Mouse (Mus musculus): Measurements from ENCODE around the gene Trpm6. TPM values are rescaled to one million over a fixed set of nuclear protein-coding genes. Genes with fewer than 3 reads are reported as not detected.

The Trpm6 gene
- total and polyA plus RNA-seq, 2 experiments from 2014 or later, result 0.26 to 0.31 TPM

DNA sequence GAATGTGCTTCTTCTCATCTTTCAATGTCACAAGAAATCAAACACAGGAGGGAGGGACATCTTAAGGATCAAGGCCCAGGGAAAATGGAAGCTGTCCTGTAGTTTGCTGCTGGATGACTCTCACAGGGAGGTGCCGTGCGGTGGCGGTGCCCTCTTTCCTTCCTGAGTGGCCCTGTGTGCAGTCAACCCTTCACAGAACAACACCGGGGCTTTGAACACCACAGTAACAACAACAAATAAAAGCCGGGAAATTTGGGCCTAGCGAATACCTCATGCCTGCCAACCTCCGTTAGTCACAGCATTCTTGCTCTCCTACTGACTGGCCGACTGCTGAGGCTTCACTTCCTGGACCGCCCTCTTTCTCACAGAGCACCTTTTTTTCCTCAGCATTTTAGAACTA, 9.1 kb downstream of the Trpm6 start:
- Histone ChIP-seq H3K9ac (replicated peaks; ENCODE audit: low read length) (no peak overlapping the region), H3K4me3 (ENCODE audit: low read length) (no peak overlapping the region), H3K4me2 (ENCODE audit: low read depth, low read length) (no peak overlapping the region), H3K27ac (no peak overlapping the region), H3K27me3 (ENCODE audit: insufficient read depth, low read length) (no peaks in the 10 kb centered on the region), H3K36me3 (ENCODE audit: insufficient read depth, low read length) (no peaks in the 10 kb centered on the region), H3K9me3 (ENCODE audit: low read length) (no peaks in the 10 kb centered on the region), H3K4me1 (ENCODE audit: insufficient read depth, low read length) (no peaks in the 10 kb centered on the region)
- TF ChIP-seq CTCF (IDR thresholded peaks at IDR 0.05; ENCODE audit: low read depth), result no peak
- DNase-seq (ENCODE audit: low spot score), result no peak
- WGBS, result 28% methylated on average over 9 of the region's 9 CpGs
- no peak; the same call in 1 of the 2 replicates for ATAC-seq

DNA sequence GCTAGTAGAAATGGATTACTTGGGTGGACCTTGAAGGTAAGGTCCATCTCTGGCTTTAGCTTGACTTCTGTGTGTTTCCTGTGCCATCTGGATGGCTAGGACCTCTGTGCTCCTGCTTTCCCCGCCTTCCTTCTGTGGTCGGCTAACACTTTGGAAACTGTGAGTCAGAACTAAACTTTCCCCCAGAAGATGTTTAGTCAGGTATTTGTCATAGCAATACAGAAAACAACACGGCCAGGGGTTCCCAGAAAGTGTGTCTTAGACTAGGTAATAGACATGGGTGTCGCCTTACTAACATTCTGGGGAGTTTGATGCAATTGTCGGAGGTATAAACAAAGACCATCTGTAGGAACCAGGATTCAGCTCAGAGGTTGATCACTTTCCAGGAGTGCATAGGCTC, 16.6 kb downstream of the Trpm6 start:
- no peaks in the 10 kb centered on the region for H3K27me3 ChIP-seq (ENCODE audit: insufficient read depth, low read length)
- no peaks in the 10 kb centered on the region for H3K36me3 ChIP-seq (ENCODE audit: insufficient read depth, low read length)
- no peak overlapping the region for H3K4me3 ChIP-seq (ENCODE audit: low read length)
- 88% methylated on average over 5 of the region's 5 CpGs for WGBS
- no peak overlapping the region for H3K27ac ChIP-seq
- H3K4me1 ChIP-seq (ENCODE audit: insufficient read depth, low read length), result no peaks in the 10 kb centered on the region
- ATAC-seq (no peak), DNase-seq (ENCODE audit: low spot score) (no peak)
- H3K9ac ChIP-seq (replicated peaks; ENCODE audit: low read length), result no peak overlapping the region
- TF ChIP-seq CTCF (IDR thresholded peaks at IDR 0.05; ENCODE audit: low read depth), result no peak
- no peaks in the 10 kb centered on the region for H3K9me3 ChIP-seq (ENCODE audit: low read length)
- no peak overlapping the region for H3K4me2 ChIP-seq (ENCODE audit: low read depth, low read length)

- DNase-seq (ENCODE audit: low spot score), result no peak
- H3K4me1 ChIP-seq (ENCODE audit: insufficient read depth, low read length), result no peaks in the 10 kb centered on the region
- no peak overlapping the region for H3K9ac ChIP-seq (replicated peaks; ENCODE audit: low read length)
- H3K4me3 ChIP-seq (ENCODE audit: low read length), result no peak overlapping the region
- H3K27ac ChIP-seq, result no peak overlapping the region
- ATAC-seq, result no peak
- no peak overlapping the region for H3K4me2 ChIP-seq (ENCODE audit: low read depth, low read length)
- no peaks in the 10 kb centered on the region for H3K27me3 ChIP-seq (ENCODE audit: insufficient read depth, low read length)
- WGBS, result 71% methylated on average over 1 of the region's 1 CpGs
- no peak for TF ChIP-seq CTCF (IDR thresholded peaks at IDR 0.05; ENCODE audit: low read depth)
- H3K9me3 ChIP-seq (ENCODE audit: low read length), result no peaks in the 10 kb centered on the region
- H3K36me3 ChIP-seq (ENCODE audit: insufficient read depth, low read length), result no peaks in the 10 kb centered on the region
These were observed 21.3 kb downstream of the Trpm6 start for GRCm38 (mm10) chr19:18771048-18771447.

GRCm38 (mm10) chr19:18771561-18771960, 21.8 kb downstream of the Trpm6 start:
- Histone ChIP-seq H3K9me3 (ENCODE audit: low read length) (no peaks in the 10 kb centered on the region), H3K4me1 (ENCODE audit: insufficient read depth, low read length) (no peaks in the 10 kb centered on the region), H3K4me3 (ENCODE audit: low read length) (no peak overlapping the region), H3K27ac (no peak overlapping the region), H3K36me3 (ENCODE audit: insufficient read depth, low read length) (no peaks in the 10 kb centered on the region), H3K27me3 (ENCODE audit: insufficient read depth, low read length) (no peaks in the 10 kb centered on the region), H3K4me2 (ENCODE audit: low read depth, low read length) (no peak overlapping the region), H3K9ac (replicated peaks; ENCODE audit: low read length) (no peak overlapping the region)
- 89% methylated on average over 1 of the region's 1 CpGs for WGBS
- ATAC-seq (no peak), DNase-seq (ENCODE audit: low spot score) (no peak)
- no peak for TF ChIP-seq CTCF (IDR thresholded peaks at IDR 0.05; ENCODE audit: low read depth)

DNA sequence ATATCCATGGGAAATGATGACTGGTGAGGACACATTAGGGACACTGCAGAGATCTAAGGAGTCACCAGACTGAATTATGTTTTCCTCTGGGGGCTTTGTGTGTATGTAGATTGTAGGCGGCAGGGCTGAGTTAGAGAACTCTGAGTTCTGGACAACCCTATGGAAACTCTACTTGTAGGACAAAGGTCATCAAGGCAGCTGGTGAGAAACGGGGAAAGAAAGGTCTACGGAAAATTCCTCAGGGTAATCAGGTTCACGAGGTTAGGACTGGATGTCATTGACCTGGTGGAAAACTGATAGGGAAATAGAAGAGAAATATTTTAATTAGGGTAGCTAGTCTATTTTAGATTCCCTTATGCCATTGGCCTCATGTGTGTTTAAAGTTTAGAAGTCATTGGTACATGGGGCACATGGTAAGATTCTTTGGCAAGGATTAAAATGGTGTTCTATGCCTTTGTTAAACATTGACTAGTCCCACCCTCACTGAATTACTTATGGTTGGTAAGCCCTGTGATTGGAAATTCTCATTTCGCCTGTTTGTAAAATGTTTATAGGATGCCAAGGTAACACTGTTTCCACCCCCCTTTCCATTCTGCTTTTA, 23.2 kb downstream of the Trpm6 start:
- no peak for DNase-seq (ENCODE audit: low spot score)
- H3K9me3 ChIP-seq (ENCODE audit: low read length), result no peaks in the 10 kb centered on the region
- ATAC-seq, result no peak
- no peak for TF ChIP-seq CTCF (IDR thresholded peaks at IDR 0.05; ENCODE audit: low read depth)
- no peaks in the 10 kb centered on the region for H3K4me1 ChIP-seq (ENCODE audit: insufficient read depth, low read length)
- H3K36me3 ChIP-seq (ENCODE audit: insufficient read depth, low read length), result no peaks in the 10 kb centered on the region
- no peak overlapping the region for H3K9ac ChIP-seq (replicated peaks; ENCODE audit: low read length)
- no peak overlapping the region for H3K27ac ChIP-seq
- 89% methylated on average over 5 of the region's 5 CpGs for WGBS
- no peak overlapping the region for H3K4me3 ChIP-seq (ENCODE audit: low read length)
- H3K27me3 ChIP-seq (ENCODE audit: insufficient read depth, low read length), result no peaks in the 10 kb centered on the region
- no peak overlapping the region for H3K4me2 ChIP-seq (ENCODE audit: low read depth, low read length)

GRCm38 (mm10) chr19:18774085-18774484, 24.3 kb downstream of the Trpm6 start:
- Histone ChIP-seq H3K27ac (no peak overlapping the region), H3K9me3 (ENCODE audit: low read length) (no peaks in the 10 kb centered on the region), H3K36me3 (ENCODE audit: insufficient read depth, low read length) (no peaks in the 10 kb centered on the region), H3K4me3 (ENCODE audit: low read length) (no peak overlapping the region), H3K4me2 (ENCODE audit: low read depth, low read length) (no peak overlapping the region), H3K4me1 (ENCODE audit: insufficient read depth, low read length) (no peaks in the 10 kb centered on the region), H3K27me3 (ENCODE audit: insufficient read depth, low read length) (no peaks in the 10 kb centered on the region), H3K9ac (replicated peaks; ENCODE audit: low read length) (no peak overlapping the region)
- 57% methylated on average over 1 of the region's 1 CpGs for WGBS
- no peak for TF ChIP-seq CTCF (IDR thresholded peaks at IDR 0.05; ENCODE audit: low read depth)
- DNase-seq (ENCODE audit: low spot score) (no peak), ATAC-seq (no peak)

DNA sequence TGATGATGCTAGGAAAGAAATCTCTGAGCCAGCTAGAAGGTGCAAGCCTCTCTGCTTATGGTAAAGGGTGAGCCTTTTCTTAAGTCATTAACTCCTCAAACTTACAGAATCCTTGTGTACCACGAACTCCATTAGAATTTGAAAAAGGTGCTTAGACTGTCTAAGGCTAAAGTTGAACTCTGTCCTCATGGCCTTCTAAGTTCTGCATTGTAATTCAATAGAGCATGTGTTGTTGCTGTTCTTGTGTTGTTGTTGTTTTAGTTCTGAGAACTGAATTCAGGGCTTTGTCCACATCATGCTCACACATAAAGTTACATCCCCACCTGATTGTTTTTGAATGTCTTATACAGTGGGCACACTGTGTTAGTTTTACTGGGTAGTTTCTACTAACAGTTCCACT, 49.9 kb downstream of the Trpm6 start:
- H3K4me1 ChIP-seq (ENCODE audit: insufficient read depth, low read length), result no peaks in the 10 kb centered on the region
- ATAC-seq, result no peak
- no peak overlapping the region for H3K4me3 ChIP-seq (ENCODE audit: low read length)
- no peak for DNase-seq (ENCODE audit: low spot score)
- H3K9me3 ChIP-seq (ENCODE audit: low read length), result no peaks in the 10 kb centered on the region
- H3K9ac ChIP-seq (replicated peaks; ENCODE audit: low read length), result no peak overlapping the region
- no peaks in the 10 kb centered on the region for H3K36me3 ChIP-seq (ENCODE audit: insufficient read depth, low read length)
- no peak for TF ChIP-seq CTCF (IDR thresholded peaks at IDR 0.05; ENCODE audit: low read depth)
- no peaks in the 10 kb centered on the region for H3K27me3 ChIP-seq (ENCODE audit: insufficient read depth, low read length)
- no peak overlapping the region for H3K4me2 ChIP-seq (ENCODE audit: low read depth, low read length)
- no peak overlapping the region for H3K27ac ChIP-seq
- WGBS, result 70% methylated on average over 1 of the region's 1 CpGs

Data from hindbrain, postnatal 0 days (tissue).